Mouse (Mus musculus) hindbrain, embryonic 12.5 days (tissue): ENCODE results near the gene Eps15. TPM values are rescaled to one million over a fixed set of nuclear protein-coding genes. Genes with fewer than 3 reads are reported as not detected.

ENCODE experiments used
- ATAC-seq: fragments of 200-750 bp; cut with Nextera tagmentation; 2 replicates; pipeline ENCODE4 v1.8.0; 2017; ENCODE audit warnings: moderate TSS enrichment; ENCODE audit not compliant: low FRiP score
- H3K27ac ChIP-seq: fragments of 300-500 bp; sonication (generic); 2 replicates; pipeline ENCODE4 v1.5.1; 2016; ENCODE audit warnings: mild to moderate bottlenecking
- H3K27me3 ChIP-seq: fragments of 300-500 bp; sonication (generic); 2 replicates; pipeline ENCODE4 v1.6.1; 2016; ENCODE audit warnings: mild to moderate bottlenecking
- H3K36me3 ChIP-seq: fragments of 300-500 bp; sonication (generic); 2 replicates; pipeline ENCODE4 v1.6.1; 2016; ENCODE audit warnings: mild to moderate bottlenecking
- H3K4me1 ChIP-seq: fragments of 300-500 bp; sonication (generic); 2 replicates; pipeline ENCODE4 v1.6.1; 2016
- H3K4me2 ChIP-seq: fragments of 300-500 bp; sonication (generic); replicated peaks from 2 replicates; pipeline ENCODE4 v1.6.1; 2016; ENCODE audit warnings: mild to moderate bottlenecking
- H3K4me3 ChIP-seq: fragments of 300-500 bp; sonication (generic); 2 replicates; pipeline ENCODE4 v1.5.1; 2016; ENCODE audit warnings: mild to moderate bottlenecking
- H3K9ac ChIP-seq: fragments of 300-500 bp; sonication (generic); 2 replicates; pipeline ENCODE4 v1.6.1; 2016; ENCODE audit warnings: mild to moderate bottlenecking, moderate library complexity
- H3K9me3 ChIP-seq: fragments of 300-500 bp; sonication (generic); replicated peaks from 2 replicates; pipeline ENCODE4 v1.6.1; 2016; ENCODE audit warnings: mild to moderate bottlenecking
- WGBS: fragments of 180-500 bp; shearing (Covaris S2); methylation state at CpG from one replicate; pipeline ENCODE4 v1.1.7; 2016; 5-methylcytosine and 5-hydroxymethylcytosine counted together
- polyA plus RNA-seq: library from polyadenylated mRNA; unstranded; fragments of >200 nt; fragmentation: Nextera tagmentation; extraction: Ambion mirVana; gene quantifications from 2 replicates; pipeline ENCODE4 v1.2.1, GENCODE M21; 2016

Gene Eps15
- polyA plus RNA-seq, 1 experiment from 2014 or later, result 69.2 TPM

DNA sequence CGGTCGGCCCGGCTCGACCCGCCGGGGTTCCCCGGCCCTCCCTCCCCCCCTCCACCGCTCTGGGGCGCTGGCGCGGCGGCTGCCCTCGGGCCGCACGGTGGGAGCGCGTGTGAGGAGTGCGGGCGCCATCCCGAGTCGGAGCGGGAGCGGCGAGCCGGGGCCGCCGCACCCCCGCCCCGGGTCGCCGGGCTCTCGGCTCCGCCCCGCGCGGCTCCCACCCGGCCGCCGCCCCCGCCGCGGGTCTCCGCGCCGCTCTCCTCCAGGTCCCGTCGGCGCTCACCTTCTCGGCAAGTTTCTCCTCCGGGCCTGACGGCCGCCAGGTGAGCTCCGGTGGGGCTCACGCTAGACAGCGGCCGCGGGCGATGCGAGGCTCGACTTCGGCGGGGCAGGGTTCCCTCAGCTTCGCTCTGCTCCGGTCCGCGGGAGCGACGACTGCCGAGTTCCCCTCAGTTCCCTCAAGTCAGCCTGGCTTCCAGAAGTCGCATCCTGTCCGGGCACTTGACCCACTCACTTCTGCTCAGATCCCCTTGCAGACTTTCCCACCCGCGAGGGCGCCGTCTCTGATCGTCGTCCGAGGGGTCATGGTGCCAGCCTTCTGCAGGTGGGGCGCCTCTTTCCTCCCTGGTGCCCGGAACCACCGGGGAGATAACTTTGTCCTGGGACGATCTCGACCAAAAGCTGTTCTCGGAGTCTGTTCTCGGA, 542 bp downstream of the Eps15 start:
- Histone ChIP-seq H3K4me2 (peak overlapping the region; percentile 81), H3K4me1 (peaks cover 9% of the 10 kb centered on the region; the same call in 1 of the 2 replicates), H3K27me3 (peaks cover 3% of the 10 kb centered on the region; the same call in 1 of the 2 replicates), H3K36me3 (no peaks in the 10 kb centered on the region), H3K9me3 (no peaks in the 10 kb centered on the region), H3K4me3 (peak overlapping the region; percentile 95), H3K27ac (peak overlapping the region; percentile 70; the same call in 1 of the 2 replicates), H3K9ac (peak overlapping the region; percentile 82)
- peak; percentile 91 for ATAC-seq
- under 1% methylated on average over 44 of the region's 85 CpGs for WGBS

DNA sequence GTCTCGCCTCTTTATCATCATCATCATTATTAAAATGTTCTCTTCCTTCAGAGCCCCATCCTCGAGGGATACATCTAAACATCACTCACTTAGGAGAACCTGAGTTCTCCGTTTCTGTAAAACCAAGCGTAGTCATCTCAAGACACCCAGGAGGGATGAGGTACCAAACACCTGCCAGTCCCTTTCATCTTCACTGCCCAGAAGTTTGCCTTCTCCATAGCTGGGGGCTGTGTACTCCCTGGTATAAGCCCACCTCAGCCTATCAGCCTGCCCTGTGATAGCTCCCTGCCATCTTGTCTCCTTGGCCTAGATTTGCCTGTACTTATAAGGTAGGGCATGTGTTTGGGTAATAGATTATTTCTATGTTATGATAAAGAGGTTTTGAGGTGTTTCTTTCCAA, 1.1 kb downstream of the Eps15 start:
- 5% methylated on average over 4 of the region's 4 CpGs for WGBS
- Histone ChIP-seq H3K27me3 (peaks cover 3% of the 10 kb centered on the region; the same call in 1 of the 2 replicates), H3K9ac (peak overlapping the region; percentile 82)

DNA sequence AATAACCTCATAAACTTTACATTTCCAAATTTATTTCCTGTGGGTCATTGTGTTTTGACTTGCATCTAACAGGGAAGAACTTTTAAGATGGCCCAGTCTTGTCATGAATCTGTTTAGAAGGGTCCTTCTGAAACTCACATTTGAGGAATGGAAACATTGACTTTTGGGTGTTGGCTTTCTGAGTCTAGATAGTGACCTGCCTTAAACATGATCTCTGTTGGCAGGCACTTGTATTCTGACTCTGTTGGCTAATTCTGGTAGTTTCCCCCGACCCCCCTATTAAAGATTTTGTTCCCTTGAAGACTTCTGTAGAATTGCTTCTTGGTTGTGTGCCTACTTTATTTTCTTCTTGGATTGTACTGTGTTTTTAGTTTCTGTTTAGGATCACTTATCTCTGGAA, 1.9 kb downstream of the Eps15 start:
- no peak overlapping the region for H3K9ac ChIP-seq
- peaks cover 3% of the 10 kb centered on the region; the same call in 1 of the 2 replicates for H3K27me3 ChIP-seq
- no peaks in the 10 kb centered on the region for H3K9me3 ChIP-seq
- H3K36me3 ChIP-seq, result no peaks in the 10 kb centered on the region
- H3K27ac ChIP-seq, result no peak overlapping the region
- no peak for ATAC-seq
- peak overlapping the region; percentile 81 for H3K4me2 ChIP-seq
- 91% methylated on average over 1 of the region's 1 CpGs for WGBS
- H3K4me1 ChIP-seq, result peaks cover 9% of the 10 kb centered on the region; the same call in 1 of the 2 replicates
- no peak overlapping the region for H3K4me3 ChIP-seq

More for the DNA sequence above, 1.1 kb downstream of the Eps15 start:
- Histone ChIP-seq H3K4me3 (peak overlapping the region; percentile 95), H3K9me3 (no peaks in the 10 kb centered on the region), H3K4me2 (peak overlapping the region; percentile 81), H3K4me1 (peaks cover 9% of the 10 kb centered on the region; the same call in 1 of the 2 replicates), H3K27ac (no peak overlapping the region), H3K36me3 (no peaks in the 10 kb centered on the region)
- ATAC-seq, result no peak

DNA sequence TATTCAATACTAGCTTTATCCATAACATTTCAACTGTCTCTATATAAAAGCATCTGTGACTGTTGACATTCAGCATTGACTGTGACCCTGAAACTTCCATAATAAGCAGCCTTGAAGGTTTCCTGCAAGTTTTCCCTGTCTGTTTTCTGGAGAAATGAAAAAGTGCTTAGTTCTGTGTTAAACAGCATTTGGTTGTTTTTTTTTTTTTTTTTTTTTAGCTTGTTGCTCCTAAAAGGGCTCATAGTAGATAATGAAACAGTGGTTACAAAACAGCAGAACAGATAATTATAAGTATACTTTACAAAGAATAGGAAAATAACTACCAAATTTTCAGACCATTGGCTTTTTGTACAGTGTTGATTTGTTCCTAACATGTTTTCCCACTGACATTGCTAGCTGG, 14.6 kb downstream of the Eps15 start:
- Histone ChIP-seq H3K4me2 (no peak overlapping the region), H3K4me1 (no peaks in the 10 kb centered on the region), H3K9me3 (no peaks in the 10 kb centered on the region), H3K4me3 (no peak overlapping the region), H3K27me3 (no peaks in the 10 kb centered on the region), H3K36me3 (no peaks in the 10 kb centered on the region), H3K9ac (no peak overlapping the region), H3K27ac (no peak overlapping the region)
- ATAC-seq, result no peak

- no peaks in the 10 kb centered on the region for H3K4me1 ChIP-seq
- H3K27ac ChIP-seq, result no peak overlapping the region
- ATAC-seq, result no peak
- 86% methylated on average over 2 of the region's 2 CpGs for WGBS
- H3K9me3 ChIP-seq, result no peaks in the 10 kb centered on the region
- H3K4me3 ChIP-seq, result no peak overlapping the region
- no peak overlapping the region for H3K4me2 ChIP-seq
- H3K27me3 ChIP-seq, result no peaks in the 10 kb centered on the region
- no peak overlapping the region for H3K9ac ChIP-seq
- H3K36me3 ChIP-seq, result no peaks in the 10 kb centered on the region
Measured at GRCm38 (mm10) chr4:109296510-109296909, 16.4 kb downstream of the Eps15 start.

DNA sequence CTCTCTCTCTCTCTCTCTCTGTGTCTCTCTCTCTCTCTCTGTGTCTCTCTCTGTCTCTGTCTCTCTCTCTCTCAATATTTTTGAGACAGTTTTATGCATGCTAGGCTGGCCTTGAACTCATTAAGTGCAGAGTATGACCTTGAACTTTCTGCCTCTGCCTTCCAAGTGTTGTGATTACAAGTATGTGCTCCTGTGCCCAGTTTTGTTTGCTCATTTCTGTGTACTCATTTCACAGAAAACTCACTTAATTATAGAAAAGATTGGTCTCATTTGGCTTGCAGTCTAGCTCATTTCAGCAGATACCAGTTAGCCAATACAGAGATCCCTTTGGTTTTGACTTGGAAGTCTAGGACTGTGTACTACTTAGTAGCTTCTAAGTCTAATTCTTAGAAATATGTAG, 19.1 kb downstream of the Eps15 start:
- Histone ChIP-seq H3K4me1 (no peaks in the 10 kb centered on the region), H3K27me3 (no peaks in the 10 kb centered on the region), H3K9me3 (no peaks in the 10 kb centered on the region), H3K27ac (no peak overlapping the region), H3K4me2 (no peak overlapping the region), H3K36me3 (no peaks in the 10 kb centered on the region), H3K4me3 (no peak overlapping the region), H3K9ac (no peak overlapping the region)
- ATAC-seq, result no peak

- H3K4me2 ChIP-seq, result no peak overlapping the region
- H3K4me3 ChIP-seq, result no peak overlapping the region
- no peaks in the 10 kb centered on the region for H3K4me1 ChIP-seq
- no peaks in the 10 kb centered on the region for H3K27me3 ChIP-seq
- ATAC-seq, result no peak
- H3K9me3 ChIP-seq, result no peaks in the 10 kb centered on the region
- H3K9ac ChIP-seq, result no peak overlapping the region
- no peak overlapping the region for H3K27ac ChIP-seq
- no peaks in the 10 kb centered on the region for H3K36me3 ChIP-seq
Measured at GRCm38 (mm10) chr4:109316941-109317894, 37.1 kb downstream of the Eps15 start.

DNA sequence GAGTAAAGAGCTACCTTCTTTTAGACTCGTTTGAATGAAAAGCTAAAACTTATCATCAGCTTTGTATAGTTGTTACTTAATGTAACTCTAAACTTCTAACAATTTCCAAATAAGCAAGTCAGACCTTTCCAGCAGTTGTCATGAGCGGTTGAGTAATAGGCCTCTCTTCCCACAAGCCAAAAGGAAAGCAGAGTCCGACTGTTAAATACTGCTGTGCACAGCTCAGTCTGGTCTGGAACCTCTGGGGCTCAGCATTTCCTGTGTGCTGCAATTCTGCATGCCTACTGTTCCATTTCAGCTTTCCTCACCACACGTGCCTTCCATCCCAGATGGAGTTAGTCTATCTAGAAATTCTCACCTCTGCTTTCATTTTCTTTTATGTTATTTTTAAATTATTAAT, 56.7 kb downstream of the Eps15 start:
- H3K4me1 ChIP-seq, result no peaks in the 10 kb centered on the region
- no peak overlapping the region for H3K27ac ChIP-seq
- ATAC-seq, result no peak
- H3K9me3 ChIP-seq, result no peaks in the 10 kb centered on the region
- H3K4me3 ChIP-seq, result no peak overlapping the region
- H3K36me3 ChIP-seq, result peaks cover 9% of the 10 kb centered on the region; the same call in 1 of the 2 replicates
- H3K27me3 ChIP-seq, result no peaks in the 10 kb centered on the region
- WGBS, result 88% methylated on average over 4 of the region's 4 CpGs
- no peak overlapping the region for H3K4me2 ChIP-seq
- H3K9ac ChIP-seq, result no peak overlapping the region

GRCm38 (mm10) chr4:109341222-109341621, 61.2 kb downstream of the Eps15 start:
- no peak for ATAC-seq
- 82% methylated on average over 1 of the region's 1 CpGs for WGBS

GRCm38 (mm10) chr4:109342783-109343485, 62.9 kb downstream of the Eps15 start:
- ATAC-seq, result peak; percentile 89
- no peaks in the 10 kb centered on the region for H3K27me3 ChIP-seq
- H3K36me3 ChIP-seq, result 0 out of 2 replicates have a peak, but pooled peaks cover 2% of the 10 kb centered on the region
- H3K4me3 ChIP-seq, result peak overlapping the region; percentile 39
- peak overlapping the region; percentile 30; the same call in 1 of the 2 replicates for H3K4me2 ChIP-seq
- peak overlapping the region; percentile 75 for H3K27ac ChIP-seq
- 44% methylated on average over 4 of the region's 4 CpGs for WGBS
- H3K4me1 ChIP-seq, result no peaks in the 10 kb centered on the region
- H3K9ac ChIP-seq, result no peak overlapping the region
- H3K9me3 ChIP-seq, result no peaks in the 10 kb centered on the region

More at GRCm38 (mm10) chr4:109341222-109341621, 61.2 kb downstream of the Eps15 start:
- no peak overlapping the region for H3K4me2 ChIP-seq
- no peaks in the 10 kb centered on the region for H3K4me1 ChIP-seq
- H3K9ac ChIP-seq, result no peak overlapping the region
- H3K4me3 ChIP-seq, result no peak overlapping the region
- no peak overlapping the region for H3K27ac ChIP-seq
- H3K9me3 ChIP-seq, result no peaks in the 10 kb centered on the region
- 0 out of 2 replicates have a peak, but pooled peaks cover 3% of the 10 kb centered on the region for H3K36me3 ChIP-seq
- no peaks in the 10 kb centered on the region for H3K27me3 ChIP-seq

GRCm38 (mm10) chr4:109343909-109344308, 63.8 kb downstream of the Eps15 start:
- no peaks in the 10 kb centered on the region for H3K36me3 ChIP-seq
- H3K27ac ChIP-seq, result no peak overlapping the region
- 75% methylated on average over 5 of the region's 5 CpGs for WGBS
- H3K4me1 ChIP-seq, result no peaks in the 10 kb centered on the region
- ATAC-seq, result peak; percentile 61
- no peaks in the 10 kb centered on the region for H3K27me3 ChIP-seq
- peak overlapping the region; percentile 32 for H3K4me3 ChIP-seq
- no peaks in the 10 kb centered on the region for H3K9me3 ChIP-seq
- H3K4me2 ChIP-seq, result peak overlapping the region; percentile 45
- peak overlapping the region; percentile 41 for H3K9ac ChIP-seq

- Histone ChIP-seq H3K4me2 (no peak overlapping the region), H3K9me3 (no peaks in the 10 kb centered on the region), H3K9ac (no peak overlapping the region), H3K4me1 (no peaks in the 10 kb centered on the region), H3K4me3 (no peak overlapping the region), H3K27me3 (no peaks in the 10 kb centered on the region), H3K27ac (no peak overlapping the region), H3K36me3 (peaks cover 24% of the 10 kb centered on the region)
- 93% methylated on average over 1 of the region's 1 CpGs for WGBS
- no peak for ATAC-seq
Measured at GRCm38 (mm10) chr4:109378107-109378506, 98.0 kb downstream of the Eps15 start.
